Mouse (Mus musculus) hindbrain, embryonic 11.5 days (tissue): ENCODE data around the gene Six6. TPM values are rescaled to one million over a fixed set of nuclear protein-coding genes. Genes with fewer than 3 reads are reported as not detected.

Source experiments
- ATAC-seq: fragments of 200-750 bp; cut with Nextera tagmentation; 2 replicates; pipeline ENCODE4 v1.8.0; 2017; ENCODE audit warnings: mild to moderate bottlenecking, moderate TSS enrichment, moderate library complexity; ENCODE audit not compliant: low FRiP score
- DNase-seq: peaks from one replicate; pipeline ENCODE4 v3.0.0-alpha.2; 2015; ENCODE audit warnings: low spot score
- H3K27ac ChIP-seq: fragments of 300-500 bp; sonication (generic); 2 replicates; pipeline ENCODE4 v1.5.1; 2014; ENCODE audit warnings: mild to moderate bottlenecking, low read depth, low read length
- H3K27me3 ChIP-seq: fragments of 300-500 bp; sonication (generic); 2 replicates; pipeline ENCODE4 v1.6.1; 2014; ENCODE audit warnings: mild to moderate bottlenecking, low read length, moderate library complexity, mixed read lengths; ENCODE audit not compliant: control insufficient read depth, insufficient read depth
- H3K36me3 ChIP-seq: fragments of 300-500 bp; sonication (generic); 2 replicates; pipeline ENCODE4 v1.6.1; 2014; ENCODE audit warnings: mild to moderate bottlenecking, low read length, moderate library complexity, mixed read lengths; ENCODE audit not compliant: control insufficient read depth, insufficient read depth
- H3K4me1 ChIP-seq: fragments of 300-500 bp; sonication (generic); replicated peaks from 2 replicates; pipeline ENCODE4 v1.6.1; 2014; ENCODE audit warnings: low read length, mixed read lengths; ENCODE audit not compliant: control insufficient read depth, insufficient read depth
- H3K4me2 ChIP-seq: fragments of 300-500 bp; sonication (generic); replicated peaks from 2 replicates; pipeline ENCODE4 v1.6.1; 2014; ENCODE audit warnings: mild to moderate bottlenecking, low read depth, low read length
- H3K4me3 ChIP-seq: fragments of 300-500 bp; sonication (generic); 2 replicates; pipeline ENCODE4 v1.5.1; 2014; ENCODE audit warnings: low read depth, low read length
- H3K9ac ChIP-seq: fragments of 300-500 bp; sonication (generic); 2 replicates; pipeline ENCODE4 v1.6.1; 2014; ENCODE audit warnings: low read depth, low read length
- H3K9me3 ChIP-seq: fragments of 300-500 bp; sonication (generic); 2 replicates; pipeline ENCODE4 v1.6.1; 2016; ENCODE audit warnings: low read length; ENCODE audit not compliant: control insufficient read depth
- WGBS: fragments of 180-500 bp; shearing (Covaris S2); extraction: QIAGEN DNeasy Blood & Tissue Kit; methylation state at CpG from one replicate; pipeline ENCODE4 v1.1.7; 2014; 5-methylcytosine and 5-hydroxymethylcytosine counted together
- polyA plus RNA-seq: library from polyadenylated mRNA; unstranded; fragments of >200 nt; fragmentation: Nextera tagmentation; extraction: Ambion mirVana; gene quantifications from 2 replicates; pipeline ENCODE4 v1.2.1, GENCODE M21; 2014

Six6 gene
- polyA plus RNA-seq, 1 experiment from 2014 or later, result 0.09 TPM

- H3K36me3 ChIP-seq, result no peaks in the 10 kb centered on the region
- H3K27me3 ChIP-seq, result peaks cover 89% of the 10 kb centered on the region
- no peak overlapping the region for H3K27ac ChIP-seq
- H3K9ac ChIP-seq, result no peak overlapping the region
- no peak for ATAC-seq
- H3K4me1 ChIP-seq, result peaks cover 4% of the 10 kb centered on the region; the same call in 1 of the 2 replicates
- 2% methylated on average over 11 of the region's 11 CpGs for WGBS
- DNase-seq, result peak; percentile 62
- no peak overlapping the region for H3K4me2 ChIP-seq
- no peaks in the 10 kb centered on the region for H3K9me3 ChIP-seq
- H3K4me3 ChIP-seq, result no peak overlapping the region
These were observed 1.2 kb downstream of the Six6 start for GRCm38 (mm10) chr12:72940822-72941397.

- DNase-seq (peak; percentile 66), ATAC-seq (no peak)
- WGBS, result 1% methylated on average over 32 of the region's 32 CpGs
- Histone ChIP-seq H3K36me3 (no peaks in the 10 kb centered on the region), H3K4me1 (peaks cover 4% of the 10 kb centered on the region; the same call in 1 of the 2 replicates), H3K27ac (no peak overlapping the region), H3K4me2 (no peak overlapping the region), H3K27me3 (peaks cover 91% of the 10 kb centered on the region), H3K9ac (no peak overlapping the region), H3K4me3 (no peak overlapping the region), H3K9me3 (no peaks in the 10 kb centered on the region)
These were observed 1.8 kb downstream of the Six6 start for GRCm38 (mm10) chr12:72941398-72942051.

- 17% methylated on average over 6 of the region's 6 CpGs for whole genome bisulfite sequencing
- no peak for ATAC-seq
- no peaks in the 10 kb centered on the region for H3K36me3 ChIP-seq
These were observed 2.5 kb downstream of the Six6 start for GRCm38 (mm10) chr12:72942171-72942570.

GRCm38 (mm10) chr12:72943574-72944110, 4.0 kb downstream of the Six6 start:
- Histone ChIP-seq H3K9ac (no peak overlapping the region), H3K4me3 (no peak overlapping the region), H3K27me3 (peaks cover 87% of the 10 kb centered on the region), H3K4me1 (peaks cover 4% of the 10 kb centered on the region; the same call in 1 of the 2 replicates), H3K27ac (no peak overlapping the region), H3K36me3 (no peaks in the 10 kb centered on the region), H3K4me2 (no peak overlapping the region), H3K9me3 (no peaks in the 10 kb centered on the region)
- 12% methylated on average over 2 of the region's 2 CpGs for WGBS
- ATAC-seq, result no peak
- DNase-seq, result peak; percentile 42

More at GRCm38 (mm10) chr12:72942171-72942570, 2.5 kb downstream of the Six6 start:
- Histone ChIP-seq H3K4me2 (no peak overlapping the region), H3K27me3 (peaks cover 90% of the 10 kb centered on the region), H3K9ac (no peak overlapping the region), H3K9me3 (no peaks in the 10 kb centered on the region), H3K4me3 (no peak overlapping the region), H3K4me1 (peaks cover 4% of the 10 kb centered on the region; the same call in 1 of the 2 replicates), H3K27ac (no peak overlapping the region)
- DNase-seq, result peak; percentile 35

GRCm38 (mm10) chr12:72944411-72945225, 4.9 kb downstream of the Six6 start:
- Histone ChIP-seq H3K36me3 (no peaks in the 10 kb centered on the region), H3K9me3 (no peaks in the 10 kb centered on the region), H3K9ac (no peak overlapping the region), H3K27ac (no peak overlapping the region), H3K4me1 (peaks cover 1% of the 10 kb centered on the region; the same call in 1 of the 2 replicates), H3K4me3 (peak overlapping the region; percentile 35), H3K4me2 (peak overlapping the region; percentile 56), H3K27me3 (peaks cover 83% of the 10 kb centered on the region)
- peak; percentile 53 for DNase-seq
- 1% methylated on average over 24 of the region's 24 CpGs for WGBS
- peak; percentile 45; the same call in 1 of the 2 replicates for ATAC-seq

GRCm38 (mm10) chr12:72945301-72946063, 5.8 kb downstream of the Six6 start:
- Histone ChIP-seq H3K27me3 (peaks cover 82% of the 10 kb centered on the region), H3K4me3 (peak overlapping the region; percentile 35), H3K4me1 (no peaks in the 10 kb centered on the region), H3K27ac (no peak overlapping the region), H3K9me3 (no peaks in the 10 kb centered on the region), H3K36me3 (no peaks in the 10 kb centered on the region), H3K9ac (no peak overlapping the region), H3K4me2 (peak overlapping the region; percentile 56)
- WGBS, result under 1% methylated on average over 58 of the region's 89 CpGs
- DNase-seq (peak; percentile 76), ATAC-seq (peak; percentile 90)

- peak overlapping the region; percentile 35; the same call in 1 of the 2 replicates for H3K4me3 ChIP-seq
- ATAC-seq (no peak; the same call in 1 of the 2 replicates), DNase-seq (peak; percentile 65)
- peaks cover 79% of the 10 kb centered on the region for H3K27me3 ChIP-seq
- H3K9ac ChIP-seq, result no peak overlapping the region
- 2% methylated on average over 8 of the region's 8 CpGs for WGBS
- H3K27ac ChIP-seq, result no peak overlapping the region
- no peaks in the 10 kb centered on the region for H3K9me3 ChIP-seq
- no peaks in the 10 kb centered on the region for H3K36me3 ChIP-seq
- no peak overlapping the region for H3K4me2 ChIP-seq
- H3K4me1 ChIP-seq, result no peaks in the 10 kb centered on the region
These were observed 6.3 kb downstream of the Six6 start for GRCm38 (mm10) chr12:72946064-72946395.

GRCm38 (mm10) chr12:72946805-72947204, 7.1 kb downstream of the Six6 start:
- H3K36me3 ChIP-seq, result no peaks in the 10 kb centered on the region
- H3K9me3 ChIP-seq, result no peaks in the 10 kb centered on the region
- peaks cover 77% of the 10 kb centered on the region for H3K27me3 ChIP-seq
- ATAC-seq (no peak), DNase-seq (no peak)
- H3K9ac ChIP-seq, result no peak overlapping the region
- H3K4me2 ChIP-seq, result no peak overlapping the region
- no peaks in the 10 kb centered on the region for H3K4me1 ChIP-seq
- H3K4me3 ChIP-seq, result no peak overlapping the region
- H3K27ac ChIP-seq, result no peak overlapping the region
